Mouse (Mus musculus): ENCODE measurements around the gene Msln.

GRCm38 (mm10) chr17:25796211-25796771 is 42.1 kb upstream of the Msln start:
- TF ChIP-seq CTCF (IDR thresholded peaks at IDR 0.05; ENCODE audit: low read depth): no peak
- no peak for TF ChIP-seq EP300 (optimal IDR thresholded peaks at IDR 0.05)
